Mouse (Mus musculus) hindbrain, postnatal 0 days (tissue): ENCODE measurements around the gene Tldc2. TPM values are rescaled to one million over a fixed set of nuclear protein-coding genes. Genes with fewer than 3 reads are reported as not detected.

ENCODE experiments used
- ATAC-seq: fragments of 200-750 bp; cut with Nextera tagmentation; 2 replicates; pipeline ENCODE4 v1.8.0; 2017; ENCODE audit warnings: mild to moderate bottlenecking, moderate TSS enrichment, moderate library complexity
- DNase-seq: peaks from one replicate; pipeline ENCODE4 v3.0.0-alpha.2; 2015; ENCODE audit warnings: low spot score
- H3K27ac ChIP-seq: fragments of 300-500 bp; sonication (generic); 2 replicates; pipeline ENCODE4 v1.5.1; 2014; ENCODE audit warnings: mild to moderate bottlenecking
- H3K27me3 ChIP-seq: fragments of 300-500 bp; sonication (generic); 2 replicates; pipeline ENCODE4 v1.6.1; 2014; ENCODE audit warnings: low read length, mixed read lengths; ENCODE audit not compliant: insufficient read depth
- H3K36me3 ChIP-seq: fragments of 300-500 bp; sonication (generic); 2 replicates; pipeline ENCODE4 v1.6.1; 2014; ENCODE audit warnings: low read length, mixed read lengths; ENCODE audit not compliant: insufficient read depth
- H3K4me1 ChIP-seq: fragments of 300-500 bp; sonication (generic); 2 replicates; pipeline ENCODE4 v1.6.1; 2014; ENCODE audit warnings: antibody characterized with exemption, low read length, mixed read lengths; ENCODE audit not compliant: insufficient read depth
- H3K4me2 ChIP-seq: fragments of 300-500 bp; sonication (generic); 2 replicates; pipeline ENCODE4 v1.6.1; 2014; ENCODE audit warnings: low read depth, mild to moderate bottlenecking, low read length, moderate library complexity, mixed read lengths
- H3K4me3 ChIP-seq: fragments of 300-500 bp; sonication (generic); 2 replicates; pipeline ENCODE4 v1.5.1; 2014; ENCODE audit warnings: low read length
- H3K9ac ChIP-seq: fragments of 300-500 bp; sonication (generic); replicated peaks from 2 replicates; pipeline ENCODE4 v1.6.1; 2014; ENCODE audit warnings: mild to moderate bottlenecking, low read length, moderate library complexity, mixed read lengths
- H3K9me3 ChIP-seq: fragments of 300-500 bp; sonication (generic); 2 replicates; pipeline ENCODE4 v1.6.1; 2016; ENCODE audit warnings: low read length, mixed read lengths
- CTCF ChIP-seq: IDR thresholded peaks from 2 replicates; pipeline ENCODE4 v1.5.1; 2016; ENCODE audit warnings: antibody characterized with exemption, control low read depth, low read depth
- WGBS: fragments of 180-500 bp; shearing (Covaris S2); extraction: QIAGEN DNeasy Blood & Tissue Kit; methylation state at CpG from one replicate; pipeline ENCODE4 v1.1.7; 2014; 5-methylcytosine and 5-hydroxymethylcytosine counted together
- polyA plus RNA-seq: library from polyadenylated mRNA; unstranded; fragments of >200 nt; fragmentation: Nextera tagmentation; extraction: Ambion mirVana; gene quantifications from 2 replicates; pipeline ENCODE4 v1.2.1, GENCODE M21; 2015
- total RNA-seq: library from RNA; depleted of rRNA; stranded (reverse); fragments of >200 nt; gene quantifications from 2 replicates; pipeline ENCODE4 v1.2.3, GENCODE M21; 2014; rRNA removed

Gene Tldc2
- total RNA-seq: not detected in 2 replicates
- polyA plus RNA-seq: 0.43 TPM in 1 of 2 replicates, not detected in the other

- no peak for ATAC-seq
- 83% methylated on average over 8 of the region's 8 CpGs for WGBS
- no peaks in the 10 kb centered on the region for H3K36me3 ChIP-seq
- no peaks in the 10 kb centered on the region for H3K9me3 ChIP-seq
- no peak within 1 kb of the TSS for H3K4me3 ChIP-seq
- no peaks in the 10 kb centered on the region for H3K27me3 ChIP-seq
- H3K4me2 ChIP-seq: no peak within 1 kb of the TSS
- H3K9ac ChIP-seq: no peak within 1 kb of the TSS
- no peak for DNase-seq
- peaks cover 5% of the 10 kb centered on the region; the same call in 1 of the 2 replicates for H3K4me1 ChIP-seq
- TF ChIP-seq CTCF: no peak
- no peak within 1 kb of the TSS for H3K27ac ChIP-seq
Observed at GRCm38 (mm10) chr2:157086796-157087195, at the start of gene Tldc2. Tldc2 (plus strand) TSS chr2:157087055.

- no peaks in the 10 kb centered on the region for H3K4me1 ChIP-seq
- H3K9ac ChIP-seq: no peak overlapping the region
- WGBS: 73% methylated on average over 9 of the region's 9 CpGs
- no peak overlapping the region for H3K27ac ChIP-seq
- no peak overlapping the region for H3K4me3 ChIP-seq
- H3K4me2 ChIP-seq: no peak overlapping the region
- no peak for TF ChIP-seq CTCF
- ATAC-seq (no peak), DNase-seq (no peak)
- H3K9me3 ChIP-seq: no peaks in the 10 kb centered on the region
- H3K36me3 ChIP-seq: peaks cover 58% of the 10 kb centered on the region
- H3K27me3 ChIP-seq: no peaks in the 10 kb centered on the region
Observed at GRCm38 (mm10) chr2:157037303-157037702, 49.6 kb upstream of the Tldc2 start.

- ATAC-seq: peak; percentile 80
Observed at GRCm38 (mm10) chr2:157039900-157040648, 46.8 kb upstream of the Tldc2 start.

GRCm38 (mm10) chr2:157040649-157041046, 46.2 kb upstream of the Tldc2 start:
- no peaks in the 10 kb centered on the region for H3K9me3 ChIP-seq
- DNase-seq (no peak), ATAC-seq (no peak)
- no peak for TF ChIP-seq CTCF
- H3K9ac ChIP-seq: no peak overlapping the region
- no peak overlapping the region for H3K4me2 ChIP-seq
- no peak overlapping the region for H3K4me3 ChIP-seq
- H3K27ac ChIP-seq: no peak overlapping the region
- H3K36me3 ChIP-seq: peaks cover 50% of the 10 kb centered on the region
- no peaks in the 10 kb centered on the region for H3K4me1 ChIP-seq
- WGBS: 71% methylated on average over 17 of the region's 17 CpGs
- no peaks in the 10 kb centered on the region for H3K27me3 ChIP-seq

More at GRCm38 (mm10) chr2:157039900-157040648, 46.8 kb upstream of the Tldc2 start:
- Histone ChIP-seq H3K36me3 (peaks cover 48% of the 10 kb centered on the region), H3K9me3 (no peaks in the 10 kb centered on the region), H3K4me1 (no peaks in the 10 kb centered on the region), H3K27me3 (no peaks in the 10 kb centered on the region), H3K9ac (no peak overlapping the region), H3K27ac (peak overlapping the region; percentile 22; the same call in 1 of the 2 replicates), H3K4me2 (no peak overlapping the region), H3K4me3 (no peak overlapping the region)
- DNase-seq: peak; percentile 80
- 53% methylated on average over 50 of the region's 50 CpGs for WGBS
- peak; percentile 56 for TF ChIP-seq CTCF

GRCm38 (mm10) chr2:157041421-157041820, 45.4 kb upstream of the Tldc2 start:
- H3K36me3 ChIP-seq: peaks cover 53% of the 10 kb centered on the region

GRCm38 (mm10) chr2:157043556-157043955, 43.3 kb upstream of the Tldc2 start:
- TF ChIP-seq CTCF: no peak
- no peaks in the 10 kb centered on the region for H3K9me3 ChIP-seq
- H3K9ac ChIP-seq: no peak overlapping the region
- H3K4me1 ChIP-seq: peaks cover 10% of the 10 kb centered on the region; the same call in 1 of the 2 replicates
- H3K4me3 ChIP-seq: no peak overlapping the region
- H3K4me2 ChIP-seq: no peak overlapping the region
- no peak overlapping the region for H3K27ac ChIP-seq
- WGBS: 59% methylated on average over 8 of the region's 8 CpGs
- H3K27me3 ChIP-seq: no peaks in the 10 kb centered on the region
- DNase-seq (no peak), ATAC-seq (no peak)
- H3K36me3 ChIP-seq: peaks cover 41% of the 10 kb centered on the region

More at GRCm38 (mm10) chr2:157041421-157041820, 45.4 kb upstream of the Tldc2 start:
- Histone ChIP-seq H3K9ac (no peak overlapping the region), H3K4me2 (no peak overlapping the region), H3K27ac (no peak overlapping the region), H3K9me3 (no peaks in the 10 kb centered on the region), H3K4me1 (no peaks in the 10 kb centered on the region), H3K27me3 (no peaks in the 10 kb centered on the region), H3K4me3 (no peak overlapping the region)
- WGBS: 81% methylated on average over 7 of the region's 7 CpGs
- ATAC-seq: no peak
- TF ChIP-seq CTCF: no peak
- DNase-seq: no peak

- ATAC-seq: no peak
- no peak overlapping the region for H3K9ac ChIP-seq
- H3K9me3 ChIP-seq: no peaks in the 10 kb centered on the region
- no peak overlapping the region for H3K4me3 ChIP-seq
- DNase-seq: peak; percentile 32
- no peak overlapping the region for H3K4me2 ChIP-seq
- H3K27me3 ChIP-seq: no peaks in the 10 kb centered on the region
- no peak overlapping the region for H3K27ac ChIP-seq
- peaks cover 41% of the 10 kb centered on the region for H3K36me3 ChIP-seq
- peaks cover 12% of the 10 kb centered on the region; the same call in 1 of the 2 replicates for H3K4me1 ChIP-seq
- peak; percentile 65 for TF ChIP-seq CTCF
Observed at GRCm38 (mm10) chr2:157043987-157044386, 42.9 kb upstream of the Tldc2 start.
